Mouse (Mus musculus) lung, embryonic 15.5 days (tissue): ENCODE results near the gene Agap2. TPM values are rescaled to one million over a fixed set of nuclear protein-coding genes. Genes with fewer than 3 reads are reported as not detected.

Experiments used
- ATAC-seq: fragments of 200-750 bp; cut with Nextera tagmentation; 2 replicates; pipeline ENCODE4 v1.8.0; 2017; ENCODE audit warnings: moderate number of reproducible peaks, borderline replicate concordance; ENCODE audit not compliant: low FRiP score, low TSS enrichment; ENCODE audit errors: extremely low read depth
- H3K27ac ChIP-seq: fragments of 300-500 bp; sonication (generic); 2 replicates; pipeline ENCODE4 v1.5.1; 2015; ENCODE audit warnings: moderate library complexity, mild to moderate bottlenecking, inconsistent platforms
- H3K27me3 ChIP-seq: fragments of 300-500 bp; sonication (generic); 2 replicates; pipeline ENCODE4 v1.6.1; 2015; ENCODE audit warnings: inconsistent platforms
- H3K36me3 ChIP-seq: fragments of 300-500 bp; sonication (generic); 2 replicates; pipeline ENCODE4 v1.6.1; 2015; ENCODE audit warnings: inconsistent platforms
- H3K4me1 ChIP-seq: fragments of 300-500 bp; sonication (generic); 2 replicates; pipeline ENCODE4 v1.6.1; 2015; ENCODE audit warnings: inconsistent platforms
- H3K4me2 ChIP-seq: fragments of 300-500 bp; sonication (generic); 2 replicates; pipeline ENCODE4 v1.6.1; 2015; ENCODE audit warnings: inconsistent platforms, mild to moderate bottlenecking, moderate library complexity
- H3K4me3 ChIP-seq: fragments of 300-500 bp; sonication (generic); 2 replicates; pipeline ENCODE4 v1.5.1; 2015; ENCODE audit warnings: mild to moderate bottlenecking, inconsistent platforms
- H3K9ac ChIP-seq: fragments of 300-500 bp; sonication (generic); 2 replicates; pipeline ENCODE4 v1.6.1; 2015; ENCODE audit warnings: inconsistent platforms
- H3K9me3 ChIP-seq: fragments of 300-500 bp; sonication (generic); 2 replicates; pipeline ENCODE4 v1.6.1; 2016; ENCODE audit warnings: inconsistent platforms
- WGBS: fragments of 180-500 bp; shearing (Covaris S2); methylation state at CpG from one replicate; pipeline ENCODE4 v1.1.7; 2015; 5-methylcytosine and 5-hydroxymethylcytosine counted together
- polyA plus RNA-seq: library from polyadenylated mRNA; unstranded; fragments of >200 nt; fragmentation: Nextera tagmentation; extraction: Ambion mirVana; gene quantifications from 2 replicates; pipeline ENCODE4 v1.2.1, GENCODE M21; 2015

The Agap2 gene
- polyA plus RNA-seq, 1 experiment from 2014 or later = 0.07 TPM

GRCm38 (mm10) chr10:127047954-127048353, 27.1 kb upstream of the Agap2 start, which contains the start of gene Cyp27b1:
Cyp27b1 (plus strand) TSS chr10:127048250.
- Histone ChIP-seq H3K27me3 (peaks cover 54% of the 10 kb centered on the region), H3K9ac (no peak within 1 kb of the TSS), H3K36me3 (peaks cover 7% of the 10 kb centered on the region; the same call in 1 of the 2 replicates), H3K4me3 (peak within 1 kb of the TSS; percentile 20; the same call in 1 of the 2 replicates), H3K4me2 (peak within 1 kb of the TSS; percentile 44), H3K4me1 (peaks cover 19% of the 10 kb centered on the region), H3K27ac (no peak within 1 kb of the TSS), H3K9me3 (no peaks in the 10 kb centered on the region)
- ATAC-seq = no peak
- 41% methylated on average over 5 of the region's 5 CpGs for WGBS

GRCm38 (mm10) chr10:127048608-127049394, 26.3 kb upstream of the Agap2 start:
- H3K4me2 ChIP-seq = peak overlapping the region; percentile 44
- no peak overlapping the region for H3K9ac ChIP-seq
- H3K4me3 ChIP-seq = peak overlapping the region; percentile 20; the same call in 1 of the 2 replicates
- ATAC-seq = no peak
- H3K27ac ChIP-seq = no peak overlapping the region
- no peaks in the 10 kb centered on the region for H3K9me3 ChIP-seq
- peaks cover 7% of the 10 kb centered on the region; the same call in 1 of the 2 replicates for H3K36me3 ChIP-seq
- H3K4me1 ChIP-seq = peaks cover 17% of the 10 kb centered on the region
- WGBS = 4% methylated on average over 35 of the region's 35 CpGs
- H3K27me3 ChIP-seq = peaks cover 54% of the 10 kb centered on the region

GRCm38 (mm10) chr10:127049395-127050118, 25.5 kb upstream of the Agap2 start:
- Histone ChIP-seq H3K36me3 (peaks cover 7% of the 10 kb centered on the region; the same call in 1 of the 2 replicates), H3K4me3 (peak overlapping the region; percentile 20), H3K27ac (no peak overlapping the region), H3K27me3 (peaks cover 54% of the 10 kb centered on the region), H3K9me3 (no peaks in the 10 kb centered on the region), H3K4me1 (peaks cover 17% of the 10 kb centered on the region), H3K9ac (no peak overlapping the region), H3K4me2 (peak overlapping the region; percentile 44)
- ATAC-seq = 0 out of 2 replicates have a peak, but pooled peaks have one; percentile 37
- WGBS = 2% methylated on average over 29 of the region's 29 CpGs

GRCm38 (mm10) chr10:127050119-127050474, 25.0 kb upstream of the Agap2 start:
- no peak overlapping the region for H3K4me2 ChIP-seq
- H3K27me3 ChIP-seq = peaks cover 54% of the 10 kb centered on the region
- no peak overlapping the region for H3K4me3 ChIP-seq
- no peaks in the 10 kb centered on the region for H3K9me3 ChIP-seq
- peaks cover 17% of the 10 kb centered on the region for H3K4me1 ChIP-seq
- 15% methylated on average over 10 of the region's 10 CpGs for WGBS
- H3K27ac ChIP-seq = no peak overlapping the region
- 0 out of 2 replicates have a peak, but pooled peaks have one; percentile 4 for ATAC-seq
- no peak overlapping the region for H3K9ac ChIP-seq
- H3K36me3 ChIP-seq = peaks cover 2% of the 10 kb centered on the region; the same call in 1 of the 2 replicates

- H3K9ac ChIP-seq = no peak overlapping the region
- H3K4me2 ChIP-seq = no peak overlapping the region
- H3K27me3 ChIP-seq = peaks cover 35% of the 10 kb centered on the region
- peaks cover 17% of the 10 kb centered on the region for H3K4me1 ChIP-seq
- ATAC-seq = no peak
- WGBS = 63% methylated on average over 4 of the region's 4 CpGs
- H3K36me3 ChIP-seq = peaks cover 16% of the 10 kb centered on the region
- no peaks in the 10 kb centered on the region for H3K9me3 ChIP-seq
- H3K27ac ChIP-seq = no peak overlapping the region
- no peak overlapping the region for H3K4me3 ChIP-seq
Observed at GRCm38 (mm10) chr10:127054646-127055045, 20.4 kb upstream of the Agap2 start.

GRCm38 (mm10) chr10:127055406-127055805, 19.7 kb upstream of the Agap2 start:
- Histone ChIP-seq H3K27ac (no peak overlapping the region), H3K27me3 (peaks cover 35% of the 10 kb centered on the region), H3K4me2 (no peak overlapping the region), H3K4me3 (no peak overlapping the region), H3K9ac (no peak overlapping the region), H3K4me1 (peaks cover 16% of the 10 kb centered on the region; the same call in 1 of the 2 replicates), H3K9me3 (no peaks in the 10 kb centered on the region), H3K36me3 (peaks cover 16% of the 10 kb centered on the region)
- no peak for ATAC-seq
- WGBS = 85% methylated on average over 8 of the region's 8 CpGs

GRCm38 (mm10) chr10:127056490-127056889, 18.6 kb upstream of the Agap2 start:
- H3K27me3 ChIP-seq = peaks cover 35% of the 10 kb centered on the region
- WGBS = 83% methylated on average over 20 of the region's 20 CpGs
- no peak for ATAC-seq

GRCm38 (mm10) chr10:127058161-127058560, 16.9 kb upstream of the Agap2 start:
- H3K4me1 ChIP-seq = peaks cover 23% of the 10 kb centered on the region; the same call in 1 of the 2 replicates
- H3K4me2 ChIP-seq = peak overlapping the region; percentile 98
- no peak for ATAC-seq
- no peak overlapping the region for H3K9ac ChIP-seq
- no peak overlapping the region for H3K27ac ChIP-seq
- H3K27me3 ChIP-seq = peaks cover 31% of the 10 kb centered on the region
- H3K9me3 ChIP-seq = no peaks in the 10 kb centered on the region
- H3K36me3 ChIP-seq = peaks cover 16% of the 10 kb centered on the region
- 1% methylated on average over 9 of the region's 9 CpGs for WGBS
- peak overlapping the region; percentile 72 for H3K4me3 ChIP-seq

More at GRCm38 (mm10) chr10:127056490-127056889, 18.6 kb upstream of the Agap2 start:
- Histone ChIP-seq H3K9me3 (no peaks in the 10 kb centered on the region), H3K4me2 (no peak overlapping the region), H3K27ac (no peak overlapping the region), H3K9ac (no peak overlapping the region), H3K4me1 (peaks cover 20% of the 10 kb centered on the region; the same call in 1 of the 2 replicates), H3K36me3 (peaks cover 16% of the 10 kb centered on the region), H3K4me3 (no peak overlapping the region)

- no peaks in the 10 kb centered on the region for H3K9me3 ChIP-seq
- H3K27me3 ChIP-seq = peaks cover 31% of the 10 kb centered on the region
- peak overlapping the region; percentile 72 for H3K4me3 ChIP-seq
- peaks cover 23% of the 10 kb centered on the region; the same call in 1 of the 2 replicates for H3K4me1 ChIP-seq
- H3K36me3 ChIP-seq = peaks cover 16% of the 10 kb centered on the region
- H3K27ac ChIP-seq = no peak overlapping the region
- peak overlapping the region; percentile 98 for H3K4me2 ChIP-seq
- no peak for ATAC-seq
- H3K9ac ChIP-seq = peak overlapping the region; percentile 68; the same call in 1 of the 2 replicates
- WGBS = 11% methylated on average over 8 of the region's 8 CpGs
Observed at GRCm38 (mm10) chr10:127058708-127059107, 16.4 kb upstream of the Agap2 start.

GRCm38 (mm10) chr10:127059174-127059967, 15.7 kb upstream of the Agap2 start:
- H3K36me3 ChIP-seq = peaks cover 16% of the 10 kb centered on the region
- peak overlapping the region; percentile 68 for H3K9ac ChIP-seq
- peaks cover 23% of the 10 kb centered on the region; the same call in 1 of the 2 replicates for H3K4me1 ChIP-seq
- H3K27me3 ChIP-seq = peaks cover 31% of the 10 kb centered on the region
- H3K9me3 ChIP-seq = no peaks in the 10 kb centered on the region
- WGBS = under 1% methylated on average over 59 of the region's 92 CpGs
- no peak for ATAC-seq
- H3K4me2 ChIP-seq = peak overlapping the region; percentile 98
- H3K4me3 ChIP-seq = peak overlapping the region; percentile 72
- H3K27ac ChIP-seq = peak overlapping the region; percentile 27
